Mouse (Mus musculus): Measurements from ENCODE around the gene Uba2. TPM values are rescaled to one million over a fixed set of nuclear protein-coding genes. Genes with fewer than 3 reads are reported as not detected.

Uba2 gene
- total and polyA plus RNA-seq, 3 experiments = 19.5 to 32.9 (median 29.9) TPM

DNA sequence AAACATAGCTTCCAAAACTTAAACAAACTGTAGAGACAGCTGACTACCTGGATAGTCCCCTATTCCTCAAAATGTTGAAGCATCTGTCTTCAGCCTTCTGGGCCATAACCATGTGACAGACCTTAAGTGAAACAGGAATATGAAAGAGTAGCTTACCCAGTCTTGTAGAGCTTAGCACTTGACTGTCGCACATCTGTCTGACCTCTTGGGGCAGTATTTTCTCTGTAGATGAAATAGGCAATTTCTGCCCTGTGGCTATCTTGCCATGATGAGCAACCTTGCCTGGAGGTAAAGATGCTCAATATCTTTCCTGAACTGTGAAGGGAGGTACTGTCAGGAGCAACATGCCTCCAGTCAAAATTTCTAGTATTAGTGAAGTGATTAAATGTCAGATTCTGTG is 2.9 kb upstream of the Uba2 start:
- no peak for DNase-seq
- Histone ChIP-seq H3K27ac (no peak overlapping the region), H3K4me1 (ENCODE audit: control insufficient read depth, insufficient read depth, low read length) (peaks cover 1% of the 10 kb centered on the region), H3K79me2 (replicated peaks; ENCODE audit: control insufficient read depth, insufficient read depth, low read length) (no peaks in the 10 kb centered on the region), H3K9ac (ENCODE audit: low read depth, low read length) (no peak overlapping the region), H3K4me3 (no peak overlapping the region), H3K27me3 (ENCODE audit: control insufficient read depth, insufficient read depth, low read length) (no peaks in the 10 kb centered on the region), H3K36me3 (ENCODE audit: control insufficient read depth, insufficient read depth, low read length) (peaks cover 2% of the 10 kb centered on the region; the same call in 1 of the 2 replicates)
- 63% methylated on average over 1 of the region's 1 CpGs for WGBS
- TF ChIP-seq POLR2A (IDR thresholded peaks at IDR 0.05; ENCODE audit: insufficient read depth, low read depth, low read length) (no peak), EP300 (IDR thresholded peaks at IDR 0.05; ENCODE audit: insufficient read depth, low read depth, low read length) (no peak), CTCF (IDR thresholded peaks at IDR 0.05) (peak; percentile 19; the same call in 1 of the 2 replicates)
- intact Hi-C loops (cut with DNase I) = no loop called here

GRCm38 (mm10) chr7:34168470-34169251 is 738 bp downstream of the Uba2 start:
- 9% methylated on average over 30 of the region's 30 CpGs for WGBS

DNA sequence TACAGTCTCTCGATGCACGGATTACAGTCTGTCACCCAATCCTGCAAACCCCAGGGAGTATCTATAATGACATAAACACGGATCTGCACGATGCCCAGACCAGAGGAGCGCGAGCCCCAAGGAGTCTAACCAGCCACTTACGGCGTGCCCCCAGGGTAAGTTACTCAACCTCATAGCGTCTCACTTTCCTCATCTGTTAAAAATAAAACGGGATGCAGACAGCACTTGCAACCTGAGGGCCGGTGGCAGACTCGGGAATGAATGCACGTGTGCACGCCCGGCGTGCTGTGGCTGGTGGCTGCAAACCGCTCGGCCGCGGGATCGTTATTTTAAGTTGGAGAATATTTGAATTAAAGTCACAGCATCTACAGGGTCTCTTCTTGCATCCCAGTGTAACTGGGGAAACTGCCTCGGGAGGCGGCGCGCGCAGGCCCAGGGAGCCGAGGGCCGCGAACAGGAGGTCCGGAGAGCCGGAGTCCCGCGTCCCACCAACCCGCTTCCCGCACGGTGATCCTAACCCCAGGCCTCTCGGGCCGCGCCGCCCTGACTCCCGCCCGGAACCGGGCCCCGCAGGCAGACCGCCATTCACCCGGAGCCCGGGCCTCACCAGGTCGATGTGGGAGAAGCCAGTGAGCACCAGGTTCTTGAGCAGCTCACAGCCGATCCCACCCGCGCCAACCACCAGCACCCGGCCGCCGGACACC is 1.5 kb downstream of the Uba2 start:
- no peaks in the 10 kb centered on the region for H3K27me3 ChIP-seq (ENCODE audit: control insufficient read depth, insufficient read depth, low read length)
- H3K9ac ChIP-seq (ENCODE audit: low read depth, low read length) = peak overlapping the region; percentile 86
- H3K36me3 ChIP-seq (ENCODE audit: control insufficient read depth, insufficient read depth, low read length) = peaks cover 6% of the 10 kb centered on the region
- DNase-seq = peak in 1 of 2 experiments; percentile 49
- H3K27ac ChIP-seq = peak overlapping the region; percentile 88
- H3K79me2 ChIP-seq (replicated peaks; ENCODE audit: control insufficient read depth, insufficient read depth, low read length) = no peaks in the 10 kb centered on the region
- TF ChIP-seq POLR2A (IDR thresholded peaks at IDR 0.05; ENCODE audit: insufficient read depth, low read depth, low read length) = no peak
- TF ChIP-seq CTCF (IDR thresholded peaks at IDR 0.05) = no peak
- TF ChIP-seq EP300 (IDR thresholded peaks at IDR 0.05; ENCODE audit: insufficient read depth, low read depth, low read length) = no peak
- H3K4me3 ChIP-seq = peak overlapping the region; percentile 87
- peaks cover 1% of the 10 kb centered on the region for H3K4me1 ChIP-seq (ENCODE audit: control insufficient read depth, insufficient read depth, low read length)
- WGBS = under 1% methylated on average over 54 of the region's 54 CpGs
- intact Hi-C loops (cut with DNase I) = loop anchor here (2.0 to 10.0 kb wide), 3 partner anchors 29 to 217 kb away; partner anchors contain the start of gene Pdcd2l

More at GRCm38 (mm10) chr7:34168470-34169251, 738 bp downstream of the Uba2 start:
- Histone ChIP-seq H3K4me1 (ENCODE audit: control insufficient read depth, insufficient read depth, low read length) (peaks cover 1% of the 10 kb centered on the region), H3K79me2 (replicated peaks; ENCODE audit: control insufficient read depth, insufficient read depth, low read length) (no peaks in the 10 kb centered on the region), H3K4me3 (peak overlapping the region; percentile 87), H3K36me3 (ENCODE audit: control insufficient read depth, insufficient read depth, low read length) (peaks cover 5% of the 10 kb centered on the region), H3K27ac (peak overlapping the region; percentile 88), H3K27me3 (ENCODE audit: control insufficient read depth, insufficient read depth, low read length) (no peaks in the 10 kb centered on the region), H3K9ac (ENCODE audit: low read depth, low read length) (peak overlapping the region; percentile 86)
- DNase-seq = peak; percentile 95 to 97
- TF ChIP-seq CTCF (IDR thresholded peaks at IDR 0.05) (no peak), EP300 (IDR thresholded peaks at IDR 0.05; ENCODE audit: insufficient read depth, low read depth, low read length) (peak; percentile 57; the same call in 1 of the 2 replicates), POLR2A (IDR thresholded peaks at IDR 0.05; ENCODE audit: insufficient read depth, low read depth, low read length) (peak; percentile 90)
- intact Hi-C loops (cut with DNase I) = loop anchor here (2.0 to 10.0 kb wide), 2 partner anchors 28 to 216 kb away; partner anchors contain the start of gene Pdcd2l

DNA sequence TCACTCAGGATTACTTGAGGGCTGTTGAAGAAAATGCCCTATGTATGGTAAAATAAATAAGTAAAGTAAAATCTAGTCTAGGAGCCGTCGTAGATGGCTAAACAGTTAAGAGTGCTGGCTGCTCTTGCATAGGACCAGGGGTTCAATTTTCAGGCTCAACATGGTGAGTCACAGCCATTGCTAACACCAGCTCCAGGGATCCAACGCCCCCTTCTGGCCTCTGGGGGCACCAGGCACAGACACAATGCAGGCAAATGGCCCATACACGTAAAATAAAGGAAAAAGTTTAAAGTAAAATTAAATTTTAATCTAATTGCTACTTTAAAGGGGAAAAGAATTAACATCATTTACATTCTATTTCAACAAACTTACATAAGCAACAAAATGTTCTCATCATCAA is 2.5 kb downstream of the Uba2 start:
- intact Hi-C loops (cut with DNase I) = loop anchor here (2.0 to 10.0 kb wide), 2 partner anchors 32 to 218 kb away; no protein-coding TSS in a partner anchor
- H3K27ac ChIP-seq = no peak overlapping the region; the same call in 1 of the 2 replicates
- H3K27me3 ChIP-seq (ENCODE audit: control insufficient read depth, insufficient read depth, low read length) = no peaks in the 10 kb centered on the region
- peak overlapping the region; percentile 87; the same call in 1 of the 2 replicates for H3K4me3 ChIP-seq
- no peak overlapping the region for H3K9ac ChIP-seq (ENCODE audit: low read depth, low read length)
- WGBS = 55% methylated on average over 4 of the region's 4 CpGs
- no peak for DNase-seq
- TF ChIP-seq CTCF (IDR thresholded peaks at IDR 0.05) (peak; percentile 57), EP300 (IDR thresholded peaks at IDR 0.05; ENCODE audit: insufficient read depth, low read depth, low read length) (no peak)
- no peaks in the 10 kb centered on the region for H3K79me2 ChIP-seq (replicated peaks; ENCODE audit: control insufficient read depth, insufficient read depth, low read length)
- peaks cover 1% of the 10 kb centered on the region for H3K4me1 ChIP-seq (ENCODE audit: control insufficient read depth, insufficient read depth, low read length)
- peaks cover 6% of the 10 kb centered on the region for H3K36me3 ChIP-seq (ENCODE audit: control insufficient read depth, insufficient read depth, low read length)

- no peak for DNase-seq
- 81% methylated on average over 3 of the region's 3 CpGs for WGBS
- Histone ChIP-seq H3K27ac (no peak overlapping the region), H3K4me3 (no peak overlapping the region), H3K4me1 (ENCODE audit: control insufficient read depth, insufficient read depth, low read length) (peaks cover 1% of the 10 kb centered on the region), H3K9ac (ENCODE audit: low read depth, low read length) (no peak overlapping the region), H3K27me3 (ENCODE audit: control insufficient read depth, insufficient read depth, low read length) (no peaks in the 10 kb centered on the region), H3K36me3 (ENCODE audit: control insufficient read depth, insufficient read depth, low read length) (peaks cover 10% of the 10 kb centered on the region), H3K79me2 (replicated peaks; ENCODE audit: control insufficient read depth, insufficient read depth, low read length) (no peaks in the 10 kb centered on the region)
- intact Hi-C loops (cut with DNase I) = loop anchor here (2.0 to 10.0 kb wide), 2 partner anchors 31 to 219 kb away; no protein-coding TSS in a partner anchor
- no peak for TF ChIP-seq CTCF (IDR thresholded peaks at IDR 0.05)
- no peak for TF ChIP-seq EP300 (IDR thresholded peaks at IDR 0.05; ENCODE audit: insufficient read depth, low read depth, low read length)
- TF ChIP-seq POLR2A (IDR thresholded peaks at IDR 0.05; ENCODE audit: insufficient read depth, low read depth, low read length) = no peak
Observed at GRCm38 (mm10) chr7:34165999-34166398, 3.4 kb downstream of the Uba2 start.
